Mouse (Mus musculus): ENCODE results near the gene Adssl1. TPM values are rescaled to one million over a fixed set of nuclear protein-coding genes. Genes with fewer than 3 reads are reported as not detected.
A peak's percentile ranks its signal among the peaks of the same experiment; 100 is the strongest.

The Adssl1 gene
- polyA plus RNA-seq (2015; fragmentation: Nextera tagmentation; extraction: Ambion mirVana), result 10.1 and 10.6 TPM in 2 replicates

DNA sequence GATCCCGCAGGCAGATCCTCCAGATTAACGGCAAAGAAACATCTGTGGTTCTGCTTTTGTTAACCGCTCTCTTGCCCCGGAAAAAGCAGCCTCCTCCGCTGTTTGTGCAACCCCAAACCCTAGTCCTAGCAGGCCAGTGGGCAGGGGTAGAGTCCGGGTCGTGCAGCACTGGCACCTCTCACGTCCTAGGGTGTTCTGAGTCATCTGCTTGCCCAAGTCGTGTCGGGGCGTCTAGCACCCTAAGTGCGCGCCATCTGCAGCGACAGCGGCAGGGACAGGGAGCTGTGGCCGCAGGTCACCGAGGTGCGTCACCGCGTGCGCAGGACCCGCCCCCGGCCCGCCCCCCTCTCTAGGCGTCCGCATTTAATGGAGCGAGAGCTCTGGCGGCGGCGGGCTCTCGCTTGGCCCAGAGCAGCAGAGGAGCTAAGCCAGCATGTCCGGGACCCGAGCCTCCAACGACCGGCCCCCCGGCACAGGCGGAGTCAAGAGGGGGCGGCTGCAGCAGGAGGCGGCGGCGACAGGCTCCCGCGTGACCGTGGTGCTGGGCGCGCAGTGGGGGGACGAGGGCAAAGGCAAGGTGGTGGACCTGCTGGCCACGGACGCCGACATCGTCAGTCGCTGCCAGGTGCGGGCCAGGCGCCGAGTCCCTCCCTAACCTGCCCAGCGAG lies at the start of gene Adssl1:
Adssl1 (plus strand) TSS at position 360 of the 668 bp plus-strand sequence.
- DNase-seq (ENCODE audit: low spot score), result peak; percentile 53

DNA sequence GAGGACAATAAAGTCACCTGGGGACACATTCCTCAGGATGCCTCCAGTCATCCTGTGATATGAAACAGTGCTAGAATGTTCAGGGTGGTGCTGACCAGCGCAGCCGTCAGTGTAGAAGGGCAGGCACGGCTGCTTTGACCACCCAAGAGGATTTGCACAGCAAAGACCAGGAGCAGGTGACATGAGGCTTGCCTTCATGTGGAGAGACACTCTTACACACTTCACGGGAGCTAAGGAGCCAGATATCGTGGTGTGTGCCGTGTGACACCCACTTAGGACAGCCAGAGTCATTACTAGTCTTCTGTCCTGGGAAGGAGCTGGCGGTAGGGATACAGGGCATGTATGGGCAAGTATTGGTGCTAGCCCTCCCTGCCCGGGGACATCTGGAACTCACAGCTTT lies 49.7 kb upstream of the Adssl1 start:
- no peak for DNase-seq (ENCODE audit: low spot score)

DNA sequence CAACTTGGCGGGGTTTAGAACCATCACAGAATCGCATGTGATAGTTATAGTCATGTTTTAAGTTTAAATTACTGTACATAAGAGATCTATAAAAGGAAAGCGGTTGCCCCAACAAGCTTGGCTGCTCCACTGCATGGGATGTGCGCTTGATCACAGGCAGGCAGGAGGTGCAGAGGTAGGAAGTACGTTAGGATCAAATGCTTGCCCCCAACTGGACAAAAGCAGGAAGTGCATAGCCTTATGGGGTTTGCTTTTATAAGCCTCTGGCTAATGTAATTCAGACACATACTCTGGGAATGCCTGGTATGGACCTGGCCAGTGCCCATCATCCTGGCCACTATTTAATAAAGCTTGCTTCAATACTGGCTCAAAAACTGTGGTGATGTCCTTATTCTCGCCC lies 48.8 kb upstream of the Adssl1 start:
- DNase-seq (ENCODE audit: low spot score), result no peak

DNA sequence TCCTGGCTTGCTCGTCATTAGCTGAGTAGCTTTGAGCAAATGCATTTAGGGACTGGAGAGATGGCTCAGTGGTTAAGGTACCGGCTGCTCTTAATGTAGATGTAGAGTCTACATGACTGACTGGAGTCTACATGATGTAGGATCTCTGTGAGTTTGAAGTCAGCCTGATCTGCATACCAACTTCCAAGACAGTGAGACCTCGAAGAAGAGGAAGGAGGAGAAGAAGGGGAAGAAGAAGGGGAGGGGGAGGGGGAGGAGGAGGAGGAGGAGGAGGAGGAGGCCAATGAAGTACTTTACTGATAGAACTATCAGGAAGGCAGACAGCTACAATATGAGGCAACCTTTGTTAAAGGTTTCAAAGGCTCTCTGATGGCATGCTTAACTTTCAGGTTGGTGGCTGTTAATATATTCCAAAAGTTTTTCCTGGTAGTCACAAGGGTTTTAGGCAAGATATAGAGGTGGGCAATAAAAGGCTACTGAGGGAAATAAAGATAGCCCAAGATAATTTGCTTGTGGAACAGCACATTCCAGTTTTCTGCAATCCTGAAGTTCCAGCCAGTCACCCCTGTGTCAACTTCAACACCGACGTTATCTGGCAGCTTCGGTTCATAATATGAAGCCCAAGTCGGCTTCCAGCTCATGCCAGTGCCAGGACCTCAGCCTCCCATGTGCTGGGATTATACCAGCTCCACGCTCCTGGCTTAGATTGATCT lies 44.4 kb upstream of the Adssl1 start:
- DNase-seq (ENCODE audit: low spot score), result no peak

DNA sequence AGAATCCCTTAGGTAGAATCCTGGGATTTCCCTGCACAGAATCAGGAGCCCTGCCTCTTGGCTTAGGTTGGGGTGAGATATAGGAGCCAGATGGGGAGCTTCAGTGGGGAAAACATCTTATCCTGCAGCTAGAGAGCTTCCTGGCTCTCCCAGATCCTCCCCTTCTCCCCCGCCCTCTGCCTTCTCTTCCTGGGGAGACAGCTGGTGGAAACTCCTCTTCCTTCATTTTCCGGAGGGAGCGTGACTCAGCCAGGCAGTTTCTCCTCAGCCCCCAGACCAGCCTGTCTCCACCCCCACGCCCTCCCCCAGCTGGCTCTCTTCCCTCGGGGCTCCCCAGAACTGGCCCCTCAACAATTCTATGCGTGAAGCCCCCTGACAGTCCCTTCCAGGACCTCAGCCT lies 43.5 kb upstream of the Adssl1 start:
- DNase-seq (ENCODE audit: low spot score), result no peak

DNA sequence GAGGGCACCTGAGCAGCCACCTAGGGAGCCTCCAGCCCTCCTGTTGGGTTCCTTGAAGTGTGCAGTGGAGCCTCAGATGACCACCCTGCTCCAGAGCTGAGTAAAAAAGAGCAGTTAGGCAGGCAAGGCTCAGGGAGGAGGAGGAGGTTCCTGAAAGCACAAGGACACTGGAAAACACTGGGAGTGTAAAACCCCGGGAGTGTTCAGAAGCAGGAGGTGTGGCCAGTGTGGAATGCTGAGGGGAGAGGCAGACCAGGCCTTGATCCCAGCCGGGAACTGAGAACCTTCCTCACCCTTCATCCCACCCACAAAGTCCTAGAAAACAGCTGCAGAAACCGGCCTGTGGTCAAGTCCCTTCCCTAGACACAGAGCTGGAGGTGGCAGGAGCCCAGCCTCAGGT lies 43.1 kb upstream of the Adssl1 start:
- no peak for DNase-seq (ENCODE audit: low spot score)

DNA sequence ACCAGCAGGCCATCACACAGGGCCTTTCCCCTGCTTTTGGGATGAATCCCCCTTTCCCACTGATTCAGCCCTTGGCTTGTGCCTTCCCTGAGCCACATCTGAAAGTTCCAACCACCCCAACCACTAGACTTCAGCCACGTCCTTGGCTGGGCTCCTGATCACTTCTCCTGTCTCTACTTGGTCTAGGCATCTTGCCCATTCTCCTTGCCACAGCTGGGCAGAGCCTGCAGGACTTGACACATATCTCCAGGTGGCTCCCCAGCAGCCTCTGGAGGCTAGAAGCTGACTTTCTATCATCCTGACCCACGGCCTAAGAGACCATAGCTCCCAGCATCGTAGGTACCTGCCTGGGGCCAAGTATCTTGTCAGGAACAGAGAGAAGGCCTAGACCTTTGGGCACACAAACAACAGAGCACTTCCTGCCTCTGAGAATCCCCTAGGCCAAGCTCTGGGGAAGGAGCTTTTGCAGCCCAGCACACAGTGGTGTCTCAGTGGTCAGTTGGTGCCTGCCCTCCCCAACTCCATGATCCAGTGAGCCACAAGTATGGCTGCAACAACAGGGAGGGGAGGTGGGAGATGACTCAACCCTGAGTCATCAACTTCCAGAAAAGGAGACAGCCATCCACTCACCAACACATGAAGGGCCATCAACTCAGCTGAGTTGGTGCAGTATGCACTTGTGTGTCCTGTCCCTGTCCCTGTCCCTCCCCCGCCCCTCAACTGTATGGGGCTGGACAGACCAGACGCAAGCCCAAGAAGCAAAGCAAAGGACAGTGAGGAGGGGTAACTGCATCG lies 41.4 kb upstream of the Adssl1 start:
- DNase-seq (ENCODE audit: low spot score), result no peak

DNA sequence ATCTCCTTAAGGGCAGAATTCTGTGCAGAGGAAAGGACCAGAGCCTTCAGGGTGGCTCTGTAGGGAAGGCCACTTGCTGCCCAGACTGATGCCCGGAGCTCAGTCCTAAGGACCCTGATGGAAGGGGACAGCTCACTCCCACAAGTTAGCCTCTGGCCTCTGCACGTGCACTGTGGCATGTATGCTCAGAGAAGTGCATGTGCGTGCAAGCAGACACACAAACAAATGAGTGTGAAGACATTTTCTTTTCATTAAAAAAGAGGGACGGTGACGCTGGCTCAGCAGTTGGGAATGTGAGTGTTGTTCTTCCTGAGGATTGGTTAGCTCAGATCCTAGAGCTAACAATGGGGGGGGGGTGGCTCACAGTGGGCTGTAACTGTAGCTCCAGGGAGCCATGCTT lies 40.4 kb upstream of the Adssl1 start:
- no peak for DNase-seq (ENCODE audit: low spot score)

DNA sequence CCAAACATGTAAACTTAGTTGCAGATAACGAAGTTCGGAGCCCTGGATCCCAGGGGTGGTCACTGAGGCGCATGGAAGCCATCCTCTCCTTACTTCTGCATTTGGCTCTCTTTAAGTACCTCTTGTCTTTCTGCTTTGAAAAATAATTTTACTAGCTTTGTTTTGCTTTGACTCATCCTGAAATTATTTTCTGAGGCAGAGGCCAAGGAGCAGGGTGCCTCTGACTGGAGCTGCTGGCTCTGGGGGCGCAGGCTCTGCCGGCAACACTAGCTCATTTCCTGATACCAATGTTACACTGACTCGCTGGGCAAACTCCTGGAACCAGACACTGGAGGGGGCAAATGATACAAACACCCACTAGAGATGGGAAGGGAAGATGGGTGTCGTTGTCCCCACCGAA lies 39.9 kb upstream of the Adssl1 start:
- DNase-seq (ENCODE audit: low spot score), result no peak

DNA sequence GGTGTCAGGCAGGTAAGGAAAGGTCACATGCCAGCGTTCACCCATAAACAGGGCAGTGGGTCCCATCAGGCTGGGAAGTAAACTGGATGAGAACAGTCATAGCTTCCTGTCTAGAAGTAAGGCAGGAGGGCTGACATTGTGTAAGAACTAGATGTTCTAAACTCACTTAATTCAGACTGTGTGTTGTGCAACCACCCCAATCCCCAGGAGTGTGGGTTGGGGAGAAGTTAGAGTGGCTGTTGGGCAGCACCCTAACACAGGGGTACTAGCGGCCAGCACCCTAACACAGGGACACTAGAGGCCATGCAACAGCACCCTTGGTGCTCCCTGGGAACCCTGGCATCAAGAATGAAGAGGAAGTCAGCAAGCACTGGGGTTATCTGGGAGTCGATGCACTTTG lies 38.7 kb upstream of the Adssl1 start:
- no peak for DNase-seq (ENCODE audit: low spot score)

DNA sequence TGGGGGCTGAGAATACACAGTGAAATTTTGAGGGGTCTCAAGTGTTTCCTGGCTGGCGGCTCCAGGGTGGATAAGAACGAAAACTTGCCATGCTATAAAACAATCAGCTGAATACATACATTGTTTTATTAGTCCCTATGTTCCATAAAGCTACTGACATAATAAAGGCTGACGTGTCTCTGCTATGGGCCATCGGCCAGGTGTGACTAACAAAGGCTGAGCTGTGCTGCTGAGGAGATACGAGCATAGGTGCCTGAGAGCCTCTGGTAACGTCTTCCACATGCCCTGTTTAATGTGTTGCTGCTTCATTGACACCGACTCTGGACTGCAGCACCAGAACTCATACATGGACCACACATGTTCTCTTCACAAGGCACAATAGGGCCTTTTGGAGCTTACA lies 34.9 kb upstream of the Adssl1 start:
- no peak for DNase-seq (ENCODE audit: low spot score)

DNA sequence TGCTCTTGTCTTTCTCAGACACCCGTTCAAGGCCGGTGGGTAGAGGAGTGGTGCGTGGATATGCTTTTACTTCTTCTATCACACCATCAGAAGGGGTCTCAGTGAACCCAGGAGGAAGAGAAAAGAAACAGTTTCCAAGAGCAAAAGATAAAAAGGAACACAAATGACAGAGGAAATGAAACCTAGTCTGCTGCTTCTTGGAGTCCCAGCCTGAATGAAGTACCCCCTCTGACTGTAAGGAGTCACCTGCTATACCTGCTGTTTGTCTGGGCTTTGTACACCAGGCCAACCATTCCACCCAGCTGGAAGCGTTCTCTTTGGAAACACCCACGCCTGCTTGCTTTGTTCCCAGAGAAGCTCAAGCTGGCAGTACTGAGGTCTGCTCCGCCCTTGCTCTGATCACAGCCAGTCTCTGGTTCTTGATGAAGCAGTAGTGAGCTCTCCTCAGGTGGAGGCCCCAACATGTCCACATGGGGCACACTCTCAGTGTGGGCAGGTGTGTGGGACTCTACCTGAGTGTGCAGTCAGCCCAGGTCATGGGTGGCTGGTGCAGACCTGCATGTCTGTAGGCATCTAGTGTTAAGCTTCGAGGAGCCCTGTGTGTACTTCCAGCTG lies 33.8 kb upstream of the Adssl1 start:
- no peak for DNase-seq (ENCODE audit: low spot score)

DNA sequence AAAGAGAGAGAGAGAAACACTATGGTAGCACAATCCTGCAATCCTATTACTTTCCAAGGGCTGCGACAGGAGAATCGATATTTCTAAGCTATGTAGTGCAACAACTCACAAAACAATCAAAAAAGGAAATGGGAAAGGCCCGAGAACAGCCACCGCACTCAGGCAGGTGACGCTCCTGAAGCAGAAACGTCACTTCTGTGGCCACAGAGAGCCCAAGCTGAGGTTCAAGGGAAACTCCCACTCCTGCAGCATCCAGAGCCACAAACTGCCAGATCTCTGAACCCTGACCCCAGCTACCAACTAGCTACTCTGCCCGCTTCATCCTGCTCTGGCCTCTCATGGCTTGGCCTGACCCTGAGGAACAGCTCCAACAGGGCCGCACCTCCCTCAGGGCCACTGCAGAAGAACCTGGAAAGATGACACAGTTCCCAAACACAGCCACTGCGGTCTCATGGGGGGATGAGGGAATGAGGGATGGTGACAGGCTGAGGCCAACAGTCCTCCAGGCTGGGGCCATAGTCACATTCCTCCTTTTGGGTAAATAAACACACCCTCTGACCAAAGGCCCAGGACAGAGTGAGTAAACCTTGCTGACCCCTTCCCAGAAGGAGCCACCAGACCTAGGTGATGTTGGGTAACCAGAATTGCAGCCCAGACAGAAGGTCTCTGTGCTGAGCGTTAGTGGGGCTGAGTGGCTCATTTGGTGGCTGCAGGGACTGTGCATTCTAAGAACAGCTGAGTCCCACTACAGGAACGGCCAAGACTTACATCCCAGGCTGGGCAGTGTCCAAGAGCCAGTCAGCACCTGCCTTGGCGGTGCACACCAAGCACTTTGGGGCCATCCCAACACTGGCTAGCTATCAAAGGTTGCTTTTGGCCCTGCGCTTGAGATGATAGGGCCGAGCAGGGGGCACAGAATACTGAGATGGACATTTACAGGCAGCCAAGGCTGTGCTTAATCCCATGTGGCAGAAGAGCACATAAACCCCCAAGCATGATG lies 32.4 kb upstream of the Adssl1 start:
- no peak for DNase-seq (ENCODE audit: low spot score)

DNA sequence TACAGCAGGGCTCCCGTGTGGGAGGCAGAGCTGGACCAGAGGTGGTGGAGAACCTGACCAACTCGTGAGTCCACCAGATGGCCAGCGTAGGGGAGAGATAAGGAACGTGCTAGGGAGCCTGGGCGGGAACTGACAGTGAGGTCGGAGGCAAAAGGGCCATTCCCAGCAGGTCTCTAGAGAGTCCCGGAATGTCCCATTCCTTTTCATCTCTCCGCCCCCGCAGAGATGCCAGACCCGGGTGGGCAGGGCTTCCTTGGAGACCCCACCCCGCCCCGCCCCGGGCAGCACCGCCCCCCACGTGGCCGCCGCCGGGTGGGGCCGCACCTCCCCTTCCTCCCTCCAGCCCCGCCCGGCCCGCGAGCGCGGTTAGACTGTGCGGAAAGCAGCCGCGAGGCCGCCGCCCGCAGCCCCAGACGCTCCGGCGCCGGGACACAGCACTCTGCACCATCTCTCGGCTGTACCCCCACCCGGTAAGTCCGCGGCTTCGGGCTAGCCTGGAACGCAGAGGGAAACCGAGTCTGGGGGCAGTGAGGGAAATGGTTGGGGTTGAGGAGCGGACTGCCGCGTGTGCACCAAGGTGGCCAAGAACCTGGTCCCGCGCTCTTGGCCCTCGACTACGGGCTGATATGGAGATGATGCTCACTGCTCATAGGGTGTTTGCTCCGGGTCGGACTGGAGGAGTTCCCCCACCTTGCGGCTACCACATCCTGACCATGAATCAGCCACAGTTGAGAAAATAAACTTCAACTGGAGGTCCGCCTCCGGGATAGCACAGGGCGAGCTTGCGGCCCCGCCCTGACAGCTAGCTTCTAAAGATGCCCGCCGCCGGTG lies 31.2 kb upstream of the Adssl1 start, which contains the start of gene Inf2:
Inf2 (plus strand) TSS at position 359 of the 831 bp plus-strand sequence.
- DNase-seq (ENCODE audit: low spot score), result peak; percentile 65

DNA sequence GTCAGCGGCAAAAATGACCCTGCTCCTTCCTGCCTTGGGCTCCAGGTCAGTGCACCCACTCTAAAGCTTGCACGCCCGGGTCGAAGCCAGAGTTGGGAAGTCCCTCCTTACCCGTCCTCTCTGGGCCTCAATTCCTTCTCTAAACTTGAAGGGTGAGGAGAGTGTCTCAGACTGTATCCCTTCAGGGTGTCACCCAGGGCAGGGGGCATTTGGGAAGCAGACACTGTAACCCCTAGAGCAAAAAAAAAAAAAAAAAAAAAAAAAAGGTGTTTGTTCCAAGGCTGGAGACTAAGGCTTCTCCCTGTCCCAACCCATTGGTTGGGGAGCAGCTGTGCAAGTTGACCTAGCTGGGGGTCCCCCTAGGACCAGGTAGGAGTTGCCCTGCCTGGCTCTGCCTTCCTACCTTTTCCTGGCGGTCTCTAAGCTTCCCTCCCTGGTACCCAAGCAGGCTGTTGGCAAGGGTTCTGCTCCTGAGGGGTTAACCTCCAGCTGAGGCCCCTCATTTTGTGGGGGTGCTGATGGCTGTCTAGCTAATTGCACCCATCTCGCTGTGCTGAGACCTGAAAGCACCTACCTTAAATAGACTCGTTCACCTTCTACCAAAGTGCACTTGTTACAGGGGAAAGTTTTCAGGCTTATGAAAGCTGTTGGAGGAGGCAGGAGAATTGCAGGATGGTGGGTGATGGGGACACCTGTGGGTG lies 30.2 kb upstream of the Adssl1 start:
- no peak for DNase-seq (ENCODE audit: low spot score)

DNA sequence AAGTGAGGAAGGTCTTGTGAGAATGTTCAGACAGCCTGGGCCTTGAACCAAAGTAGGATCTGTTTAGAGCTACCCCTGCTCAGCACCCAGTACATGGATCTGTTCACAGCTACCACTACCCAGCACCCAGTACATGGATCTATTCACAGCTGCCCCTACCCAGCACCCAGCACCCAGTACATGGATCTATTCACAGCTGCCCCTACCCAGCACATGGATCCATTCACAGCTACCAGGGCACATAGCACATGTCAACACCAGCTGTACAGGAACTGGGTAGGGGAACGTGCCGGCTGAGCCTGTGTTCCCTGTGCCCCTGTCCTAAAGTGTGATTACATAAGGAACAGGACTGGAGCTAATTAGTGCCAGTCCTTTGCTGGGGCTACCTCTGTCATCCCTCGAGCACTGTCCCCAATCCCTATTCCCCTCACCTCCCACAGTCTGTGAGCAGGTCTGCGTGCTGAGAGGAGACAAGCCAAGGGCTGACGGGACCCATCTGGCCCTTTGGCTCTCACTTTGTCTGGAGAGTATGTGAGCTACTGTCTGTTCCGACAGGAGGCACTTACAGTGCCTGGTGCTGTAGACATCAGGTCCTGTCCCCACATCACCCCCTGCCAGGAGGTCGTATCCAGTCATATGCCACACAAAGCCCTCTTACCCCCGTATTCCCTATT lies 29.1 kb upstream of the Adssl1 start:
- no peak for DNase-seq (ENCODE audit: low spot score)

DNA sequence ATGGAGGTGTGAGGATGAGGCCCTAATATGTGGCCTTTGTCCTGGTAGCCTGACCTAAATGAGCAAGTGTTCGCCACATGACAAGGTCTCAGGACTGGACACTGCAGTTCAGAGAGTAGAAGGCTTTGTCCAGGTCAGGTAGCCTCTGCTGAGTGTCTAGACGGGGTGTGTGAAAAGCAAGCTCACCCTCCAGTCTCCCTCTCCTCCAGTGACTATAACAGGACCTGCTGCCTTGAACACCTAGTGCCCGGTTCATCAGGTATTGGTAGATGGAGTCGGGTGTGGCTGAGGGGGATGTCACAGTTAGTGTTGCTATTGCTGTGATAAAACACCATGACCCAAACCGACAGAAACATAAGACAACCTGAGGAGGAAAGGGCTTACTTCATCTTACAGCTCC lies 28.6 kb upstream of the Adssl1 start:
- DNase-seq (ENCODE audit: low spot score), result no peak

DNA sequence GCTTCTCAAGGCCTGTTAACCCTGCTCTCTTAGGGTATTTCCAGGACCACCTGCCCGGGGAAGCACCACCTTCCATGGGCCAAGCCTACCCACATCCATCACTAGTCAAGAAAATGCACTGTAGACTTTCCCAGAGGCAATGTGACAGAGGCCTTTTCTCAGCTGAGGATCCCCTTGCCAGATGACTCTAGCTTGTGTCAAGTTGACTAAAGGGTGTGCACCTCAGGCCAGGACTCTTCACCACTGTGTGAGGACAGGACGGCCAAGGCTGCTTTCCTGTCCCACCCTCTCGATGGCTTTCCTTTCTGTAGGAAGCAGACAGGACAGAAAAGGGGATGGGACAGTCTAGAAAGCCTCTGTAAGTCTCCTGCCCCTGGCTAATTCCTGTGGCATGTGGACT lies 28.1 kb upstream of the Adssl1 start:
- no peak for DNase-seq (ENCODE audit: low spot score)
